Mouse (Mus musculus): ENCODE data around the gene Dmgdh. TPM values are rescaled to one million over a fixed set of nuclear protein-coding genes. Genes with fewer than 3 reads are reported as not detected.

The Dmgdh gene
- total RNA-seq, 4 experiments from 2014 or later = 0.42 to 1.3 (median 0.51) TPM

DNA sequence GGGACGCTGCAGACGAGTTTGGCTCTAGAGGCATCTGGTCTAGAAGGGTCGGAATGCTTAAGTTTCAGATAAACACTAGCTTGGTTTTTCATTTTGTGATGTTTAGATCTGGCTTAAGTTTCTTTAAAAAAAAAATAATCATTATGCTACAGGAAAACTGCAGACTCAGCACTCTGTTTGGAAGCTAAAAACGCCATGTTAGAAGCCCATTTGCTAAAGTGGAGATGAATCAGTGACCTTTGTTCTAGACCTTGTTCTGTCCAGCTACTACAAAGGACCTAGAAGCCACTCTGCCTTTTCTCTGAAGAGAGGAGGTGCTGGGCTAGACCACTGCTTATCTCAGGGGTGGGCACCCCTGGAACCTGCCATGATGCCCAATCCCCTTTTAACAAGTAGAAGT, 36.1 kb downstream of the Dmgdh start:
- DNase-seq (ENCODE audit: low spot score in 2 of 2) = no peak

GRCm38 (mm10) chr13:93711226-93711625, 37.0 kb downstream of the Dmgdh start:
- DNase-seq (ENCODE audit: low spot score in 2 of 2) = no peak

DNA sequence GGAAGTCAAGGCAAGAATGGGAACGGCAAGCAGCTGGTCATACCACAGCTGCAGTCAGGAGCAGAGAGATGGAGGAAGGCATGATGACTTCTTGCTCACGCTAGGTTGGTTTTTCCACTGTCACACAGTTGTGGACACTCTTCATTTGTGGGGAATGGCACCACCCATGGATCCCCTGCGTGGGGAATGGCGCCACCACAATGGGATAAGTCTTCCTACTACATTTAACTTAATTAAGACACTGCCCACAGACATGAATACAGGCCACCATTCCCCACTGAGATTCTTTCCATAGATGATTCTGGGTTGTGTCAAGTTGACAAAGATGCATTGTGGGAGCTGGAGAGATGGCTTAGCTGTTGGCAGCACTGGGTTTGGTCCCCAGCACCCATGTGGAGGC, 38.1 kb downstream of the Dmgdh start:
- DNase-seq (ENCODE audit: low spot score in 2 of 2) = no peak

DNA sequence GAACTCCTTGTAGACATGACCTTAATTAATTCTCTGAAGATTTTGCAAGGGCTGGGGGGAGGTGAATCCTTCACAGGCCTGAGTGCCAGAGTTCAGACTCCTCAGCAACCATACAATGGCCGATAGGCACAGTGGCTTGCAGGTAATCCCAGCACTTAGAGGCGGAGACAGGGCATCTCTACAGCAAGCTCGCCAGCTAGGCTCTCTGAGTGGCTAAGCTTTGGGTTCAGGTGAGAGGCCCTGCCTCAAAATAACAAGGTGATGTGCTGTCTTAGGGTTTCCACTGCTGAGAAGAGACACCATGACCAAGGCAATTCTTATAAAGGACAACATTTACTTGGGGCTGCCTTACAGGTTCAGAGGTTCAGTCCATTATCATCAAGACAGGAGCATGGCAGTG, 39.6 kb downstream of the Dmgdh start:
- no peak for DNase-seq (ENCODE audit: low spot score in 2 of 2)

DNA sequence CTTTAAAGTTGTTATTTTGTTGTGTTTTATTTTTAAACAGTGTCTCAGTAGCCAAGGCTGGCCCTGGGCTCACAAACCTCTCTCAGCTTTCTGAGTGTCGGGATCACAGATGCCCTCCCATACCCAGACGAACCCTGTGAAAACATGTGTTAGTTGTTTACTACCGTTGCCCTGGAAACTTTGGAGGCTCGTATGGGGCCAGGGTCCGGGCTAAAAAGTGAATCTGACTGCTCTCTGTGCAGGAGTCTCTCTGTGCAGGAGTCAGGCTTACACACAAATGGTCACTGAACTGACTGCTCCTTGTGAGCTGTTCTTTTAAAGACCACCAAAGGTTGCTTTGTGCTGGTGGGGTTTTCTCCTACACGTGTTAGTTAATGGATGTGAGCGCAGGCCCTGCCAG, 42.9 kb downstream of the Dmgdh start:
- no peak for DNase-seq (ENCODE audit: low spot score in 2 of 2)

DNA sequence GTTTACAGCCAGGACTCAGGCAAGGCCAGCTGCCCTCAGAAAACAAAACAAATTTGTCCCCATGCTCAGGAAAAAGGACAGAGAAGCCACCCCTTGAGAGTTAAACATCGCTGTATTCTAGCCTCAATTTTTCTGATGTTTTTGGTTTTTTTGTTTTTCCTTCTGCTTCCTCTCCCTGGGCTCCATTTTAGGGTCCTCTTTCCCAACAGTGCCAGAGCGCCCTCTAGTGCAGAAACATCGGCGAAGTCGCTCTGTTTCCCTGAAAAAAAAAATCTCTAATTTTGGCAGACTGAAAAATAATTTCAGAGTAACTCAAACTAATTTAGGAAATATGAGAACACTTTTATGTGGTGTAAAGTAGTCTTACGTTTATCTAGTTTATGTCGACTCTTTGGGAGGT, 44.7 kb downstream of the Dmgdh start:
- peak in 1 of 2 experiments; percentile 26 for DNase-seq (ENCODE audit: low spot score in 2 of 2)

GRCm38 (mm10) chr13:93721916-93722315, 47.7 kb downstream of the Dmgdh start:
- DNase-seq (ENCODE audit: low spot score in 2 of 2) = no peak

- DNase-seq (ENCODE audit: low spot score in 2 of 2) = no peak
These were observed 49.2 kb downstream of the Dmgdh start for GRCm38 (mm10) chr13:93723455-93723854.

DNA sequence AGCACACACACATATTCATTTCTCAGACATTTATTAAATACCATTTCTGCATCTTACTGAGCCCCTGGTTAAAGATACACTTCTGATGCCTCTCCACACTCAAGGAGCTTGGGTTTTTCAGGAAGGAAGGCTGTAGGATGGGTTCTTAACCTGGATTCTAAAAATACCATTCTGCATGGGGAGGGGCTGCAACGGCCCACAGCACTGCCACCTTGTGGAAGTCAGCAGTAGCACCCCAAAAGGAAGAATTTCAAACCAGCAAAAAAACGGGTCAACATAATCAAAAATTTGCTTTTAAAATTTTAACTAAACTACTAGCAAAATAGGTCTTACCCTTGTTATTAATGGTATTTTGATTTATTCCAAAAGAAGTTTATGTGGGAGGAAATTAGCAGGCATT, 50.0 kb downstream of the Dmgdh start:
- DNase-seq (ENCODE audit: low spot score in 2 of 2) = no peak

GRCm38 (mm10) chr13:93735131-93735636, 61.0 kb downstream of the Dmgdh start:
- DNase-seq (ENCODE audit: low spot score in 2 of 2) = no peak

GRCm38 (mm10) chr13:93744118-93744517, 69.9 kb downstream of the Dmgdh start:
- DNase-seq (ENCODE audit: low spot score in 2 of 2) = no peak

- DNase-seq (ENCODE audit: low spot score in 2 of 2) = no peak
These were observed 78.6 kb downstream of the Dmgdh start for GRCm38 (mm10) chr13:93752597-93753400.

DNA sequence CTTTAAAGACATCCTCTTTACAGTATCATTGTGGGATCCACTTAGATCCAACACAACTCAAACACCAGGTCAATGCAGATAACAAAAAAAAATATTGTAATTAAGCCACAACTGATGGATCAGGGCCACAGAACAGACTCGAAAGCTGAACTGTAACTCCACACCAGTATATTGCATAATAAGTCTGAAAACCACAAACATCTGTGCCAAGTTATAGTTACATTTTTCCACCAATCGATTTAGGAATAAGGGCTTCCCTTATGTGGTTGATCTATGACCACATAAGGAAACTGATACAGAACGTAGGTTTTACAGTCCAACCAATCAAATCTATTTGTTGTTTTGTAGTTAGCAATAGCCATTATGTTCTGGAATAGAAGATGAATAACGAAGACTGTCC, 80.9 kb downstream of the Dmgdh start:
- DNase-seq (ENCODE audit: low spot score in 2 of 2) = no peak

DNA sequence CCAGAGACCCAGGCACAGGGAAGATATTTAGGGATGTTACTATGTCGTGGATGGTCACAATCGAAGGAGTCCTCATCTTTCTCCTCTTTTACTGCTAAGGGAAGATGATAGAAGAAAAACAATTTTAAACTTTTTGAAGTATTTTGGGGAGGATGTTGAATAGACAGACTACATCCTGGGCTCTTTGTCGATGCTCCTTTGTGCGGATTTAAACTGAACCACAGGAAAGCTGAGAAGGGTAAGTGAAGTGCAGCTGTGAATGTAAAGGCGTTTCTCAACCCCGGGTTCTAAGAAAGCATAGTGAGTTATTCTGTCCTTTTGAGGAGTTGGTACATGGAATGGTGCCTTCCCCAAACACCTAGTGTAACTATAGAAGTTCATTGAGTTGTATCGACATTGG, 82.4 kb downstream of the Dmgdh start:
- DNase-seq (ENCODE audit: low spot score in 2 of 2) = no peak

- no peak for DNase-seq (ENCODE audit: low spot score in 2 of 2)
These were observed 83.3 kb downstream of the Dmgdh start for GRCm38 (mm10) chr13:93757514-93757913.

DNA sequence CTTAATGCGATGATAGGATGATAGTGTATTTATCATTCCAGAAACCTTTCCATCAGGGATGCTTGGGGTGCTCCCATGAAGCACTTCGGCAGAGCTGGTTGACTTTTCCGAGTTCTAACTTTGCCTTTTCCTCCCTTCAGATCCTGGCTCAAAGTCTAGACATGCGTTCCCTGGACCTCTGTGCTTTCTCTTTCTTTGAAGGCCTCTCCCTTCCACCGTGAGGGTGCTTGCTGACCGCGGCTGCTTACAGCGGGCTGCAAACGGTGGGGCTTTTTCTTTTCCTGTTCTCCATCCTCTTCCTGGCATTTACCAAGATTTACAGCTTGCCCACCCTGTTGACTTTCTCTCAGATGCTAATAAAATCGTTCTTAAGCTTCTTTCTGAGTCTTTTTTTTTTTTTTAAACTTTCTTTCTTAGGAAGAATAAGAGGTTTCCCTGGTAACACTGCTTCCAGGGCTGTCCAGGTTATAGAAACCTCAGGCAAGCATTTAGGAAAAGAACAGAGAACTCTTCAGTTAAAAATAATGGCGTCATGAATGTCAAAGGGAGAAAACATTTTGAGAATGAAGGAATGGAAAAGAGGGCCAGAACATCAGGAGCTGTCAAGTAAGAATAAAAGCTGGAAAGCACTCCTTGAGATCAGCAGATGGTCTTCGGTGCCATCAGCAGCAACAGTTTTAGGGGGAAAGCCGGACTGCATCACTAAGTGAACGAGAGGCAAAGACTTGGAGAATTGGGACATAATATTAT, 84.1 kb downstream of the Dmgdh start:
- DNase-seq (ENCODE audit: low spot score in 2 of 2) = no peak

- no peak for DNase-seq (ENCODE audit: low spot score in 2 of 2)
These were observed 87.6 kb downstream of the Dmgdh start for GRCm38 (mm10) chr13:93761831-93762230.

DNA sequence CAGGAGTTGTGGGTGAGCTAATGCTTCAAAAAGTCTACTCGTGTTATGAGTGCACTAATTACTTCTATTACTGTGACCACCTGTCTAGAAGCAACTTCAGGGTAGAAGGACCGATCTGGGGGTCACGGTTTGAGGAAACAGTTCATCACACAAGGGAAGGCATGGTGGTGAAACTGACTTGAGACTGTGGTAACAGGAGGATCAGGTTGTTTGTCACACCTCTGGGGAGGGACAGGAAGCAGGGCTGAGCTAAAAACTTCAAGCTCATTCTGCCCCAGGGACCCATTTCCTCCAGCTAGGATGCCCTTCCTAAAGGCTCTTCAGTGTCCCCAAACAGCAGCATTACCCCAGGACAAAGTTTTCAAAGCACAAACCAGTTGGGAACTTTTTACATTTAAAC, 88.6 kb downstream of the Dmgdh start:
- DNase-seq (ENCODE audit: low spot score in 2 of 2) = no peak

DNA sequence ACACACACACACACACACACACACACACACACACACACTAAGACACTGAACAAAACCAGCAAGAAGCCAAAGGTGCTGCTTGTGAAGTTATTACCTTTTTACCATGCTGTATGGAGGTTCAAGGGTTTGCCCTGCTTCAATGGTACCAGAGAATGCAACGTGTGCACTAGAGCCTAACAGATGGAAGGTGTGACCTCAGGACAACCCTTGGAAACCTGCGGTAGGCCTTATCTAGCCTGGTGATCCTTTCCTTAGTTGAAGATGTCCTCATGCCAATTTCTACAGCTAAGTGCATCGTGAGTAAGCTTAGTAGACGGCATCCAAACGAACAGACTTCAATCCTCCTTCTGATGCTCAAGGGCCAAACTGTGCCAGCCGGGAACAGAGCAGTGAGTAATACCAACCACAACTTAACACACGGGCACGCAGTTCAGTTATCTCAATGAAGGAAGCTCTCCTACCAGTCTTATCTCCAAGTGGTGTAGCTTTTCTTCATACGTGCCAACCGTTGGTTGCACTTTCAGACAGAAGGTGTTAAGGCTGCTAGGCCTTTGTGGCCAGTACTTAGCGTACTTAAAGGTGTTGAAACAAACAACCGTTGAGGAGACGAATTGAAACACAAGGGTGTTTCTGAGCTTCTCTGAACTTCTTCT, 90.2 kb downstream of the Dmgdh start:
- no peak for DNase-seq (ENCODE audit: low spot score in 2 of 2)

DNA sequence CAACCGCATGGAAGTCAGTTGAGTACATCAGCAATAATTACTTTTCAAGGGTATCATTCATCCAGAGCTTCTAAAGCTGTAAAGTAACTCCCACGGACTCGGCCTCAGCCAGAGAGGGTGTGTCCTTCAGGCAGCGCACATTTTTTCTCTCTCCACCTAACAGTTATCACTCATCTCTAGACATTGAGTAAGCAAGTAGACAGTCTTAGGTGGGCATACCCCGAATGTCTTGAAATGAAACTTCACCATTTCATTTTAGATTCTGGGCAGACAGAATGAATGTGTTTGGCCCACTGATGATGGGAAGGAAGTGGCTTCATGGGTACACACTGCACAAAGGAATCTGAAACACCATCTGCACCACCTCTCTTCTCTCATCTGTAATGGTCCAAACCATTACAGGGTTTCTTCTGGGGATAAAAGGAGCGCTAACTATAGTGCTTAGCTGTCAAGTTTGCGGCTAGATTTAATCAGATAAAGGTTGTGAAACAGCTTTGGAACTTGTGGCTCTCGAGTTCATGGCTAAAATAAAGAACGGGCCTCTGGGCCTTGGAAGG, 96.9 kb downstream of the Dmgdh start:
- no peak for DNase-seq (ENCODE audit: low spot score in 2 of 2)

- DNase-seq (ENCODE audit: low spot score in 2 of 2) = peak; percentile 63
These were observed 97.5 kb downstream of the Dmgdh start, which contains the start of gene Arsb for GRCm38 (mm10) chr13:93771588-93772278. Gene Arsb (plus strand): TSS chr13:93771630.

All from left cerebral cortex, adult 8-10 months (tissue).